Mouse (Mus musculus) midbrain, embryonic 12.5 days (tissue): ENCODE results near the gene Gpr176. TPM values are rescaled to one million over a fixed set of nuclear protein-coding genes. Genes with fewer than 3 reads are reported as not detected.
"Not testable (repeated sequence)": the region's sequence is repeated elsewhere in the genome, so short reads cannot be mapped to it uniquely, and the experiment has no call there.

Experiments
- ATAC-seq: fragments of 200-750 bp; cut with Nextera tagmentation; 2 replicates; pipeline ENCODE4 v1.8.0; 2017; ENCODE audit warnings: low read depth, moderate TSS enrichment, moderate library complexity; ENCODE audit not compliant: low FRiP score
- H3K27ac ChIP-seq: fragments of 300-500 bp; sonication (generic); replicated peaks from 2 replicates; pipeline ENCODE4 v1.5.1; 2016; ENCODE audit warnings: mild to moderate bottlenecking
- H3K27me3 ChIP-seq: fragments of 300-500 bp; sonication (generic); 2 replicates; pipeline ENCODE4 v1.6.1; 2016; ENCODE audit warnings: mild to moderate bottlenecking
- H3K36me3 ChIP-seq: fragments of 300-500 bp; sonication (generic); 2 replicates; pipeline ENCODE4 v1.6.1; 2016
- H3K4me1 ChIP-seq: fragments of 300-500 bp; sonication (generic); 2 replicates; pipeline ENCODE4 v1.6.1; 2016
- H3K4me2 ChIP-seq: fragments of 300-500 bp; sonication (generic); replicated peaks from 2 replicates; pipeline ENCODE4 v1.6.1; 2016; ENCODE audit warnings: mild to moderate bottlenecking, moderate library complexity
- H3K4me3 ChIP-seq: fragments of 300-500 bp; sonication (generic); 2 replicates; pipeline ENCODE4 v1.5.1; 2016; ENCODE audit warnings: mild to moderate bottlenecking
- H3K9ac ChIP-seq: fragments of 300-500 bp; sonication (generic); replicated peaks from 2 replicates; pipeline ENCODE4 v1.6.1; 2016; ENCODE audit warnings: mild to moderate bottlenecking, moderate library complexity
- H3K9me3 ChIP-seq: fragments of 300-500 bp; sonication (generic); 2 replicates; pipeline ENCODE4 v1.6.1; 2016; ENCODE audit warnings: mild to moderate bottlenecking
- WGBS: fragments of 180-500 bp; shearing (Covaris S2); methylation state at CpG from one replicate; pipeline ENCODE4 v1.1.7; 2016; 5-methylcytosine and 5-hydroxymethylcytosine counted together
- polyA plus RNA-seq: library from polyadenylated mRNA; unstranded; fragments of >200 nt; fragmentation: Nextera tagmentation; extraction: Ambion mirVana; gene quantifications from 2 replicates; pipeline ENCODE4 v1.2.1, GENCODE M21; 2016

Gpr176 gene
- polyA plus RNA-seq, 1 experiment from 2014 or later, result 0.89 TPM

DNA sequence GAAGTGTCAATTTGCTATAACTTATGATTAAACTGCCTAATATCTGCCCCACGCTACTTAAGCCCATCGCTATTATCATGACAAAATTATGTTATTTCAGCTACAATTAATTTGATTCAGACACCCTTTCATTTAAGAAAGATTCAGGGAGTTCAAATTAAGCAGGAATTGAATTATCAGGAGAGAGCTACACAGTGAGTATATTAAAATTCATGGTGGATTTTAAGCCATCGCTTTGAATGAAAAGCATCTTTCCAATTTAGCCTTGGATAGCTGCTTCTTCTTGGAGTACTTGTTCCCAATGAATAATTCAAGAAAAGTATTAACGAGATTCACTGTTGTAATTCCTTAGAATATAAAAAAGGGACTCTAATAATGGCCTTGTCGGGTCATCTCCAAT, 79.6 kb downstream of the Gpr176 start:
- WGBS, result 69% methylated on average over 5 of the region's 5 CpGs
- no peak overlapping the region for H3K9ac ChIP-seq
- H3K27me3 ChIP-seq, result no peaks in the 10 kb centered on the region
- H3K36me3 ChIP-seq, result no peaks in the 10 kb centered on the region
- no peaks in the 10 kb centered on the region for H3K9me3 ChIP-seq
- H3K4me1 ChIP-seq, result peaks cover 5% of the 10 kb centered on the region; the same call in 1 of the 2 replicates
- H3K4me2 ChIP-seq, result no peak overlapping the region
- ATAC-seq, result no peak
- no peak overlapping the region for H3K4me3 ChIP-seq
- no peak overlapping the region for H3K27ac ChIP-seq

DNA sequence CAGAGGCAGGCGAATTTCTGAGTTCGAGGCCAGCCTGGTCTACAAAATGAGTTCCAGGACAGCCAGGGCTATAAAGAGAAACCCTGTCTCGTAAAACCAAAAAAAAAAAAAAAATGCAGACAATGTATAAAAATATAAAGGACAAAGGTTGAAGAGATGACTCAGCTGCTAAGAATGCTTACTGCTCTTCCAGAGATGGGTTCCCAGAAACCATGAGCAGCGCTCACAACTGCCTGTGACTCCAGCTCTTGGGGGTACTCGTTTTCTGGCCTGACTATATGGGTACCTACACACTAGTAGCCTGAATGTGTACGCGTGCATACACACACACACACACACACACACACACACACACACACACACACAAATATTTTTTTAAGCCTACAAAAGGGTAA, 84.2 kb downstream of the Gpr176 start:
- not testable (repeated sequence) for H3K9me3 ChIP-seq, H3K27me3 ChIP-seq, H3K9ac ChIP-seq, ATAC-seq, H3K4me1 ChIP-seq, H3K4me3 ChIP-seq, H3K4me2 ChIP-seq, H3K36me3 ChIP-seq, H3K27ac ChIP-seq
- 91% methylated on average over 7 of the region's 7 CpGs for WGBS

DNA sequence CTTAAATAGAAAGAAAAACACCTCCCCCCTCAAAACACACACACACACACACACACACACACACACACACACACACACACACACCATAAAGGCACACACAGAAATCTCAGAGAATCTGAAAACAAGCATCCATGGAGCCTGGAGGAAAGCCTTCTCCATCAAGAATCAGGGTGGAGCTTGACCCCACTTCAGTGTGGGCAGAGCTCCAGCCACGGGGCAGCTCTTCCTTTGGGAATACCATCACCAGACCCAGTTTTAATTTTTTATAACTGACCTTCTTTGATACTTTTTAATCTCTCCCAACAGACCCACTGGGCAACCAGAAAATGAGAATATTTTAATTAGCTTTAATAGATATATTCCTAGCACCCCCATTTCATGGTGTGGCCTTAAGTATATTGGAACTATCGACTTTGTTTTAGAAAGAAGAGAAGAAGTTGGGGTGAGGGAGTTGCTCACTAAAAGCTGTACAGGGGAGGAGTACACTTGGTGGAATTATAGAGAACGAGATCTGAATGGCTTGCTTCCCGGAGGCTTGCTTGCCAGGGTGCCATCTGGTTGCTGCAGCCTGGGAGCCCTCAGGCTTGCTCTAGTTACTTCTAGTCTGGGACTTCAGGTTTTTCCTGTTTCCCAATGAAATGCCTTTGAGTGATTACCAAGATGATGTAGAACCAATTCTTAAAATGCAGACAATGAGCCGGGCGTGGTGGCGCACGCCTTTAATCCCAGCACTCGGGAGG, 84.7 kb downstream of the Gpr176 start:
- WGBS, result 88% methylated on average over 9 of the region's 9 CpGs
- H3K9me3 ChIP-seq, result no peaks in the 10 kb centered on the region
- no peak overlapping the region for H3K9ac ChIP-seq
- no peaks in the 10 kb centered on the region for H3K4me1 ChIP-seq
- no peaks in the 10 kb centered on the region for H3K27me3 ChIP-seq
- ATAC-seq, result no peak
- no peak overlapping the region for H3K4me3 ChIP-seq
- no peaks in the 10 kb centered on the region for H3K36me3 ChIP-seq
- H3K27ac ChIP-seq, result no peak overlapping the region
- H3K4me2 ChIP-seq, result no peak overlapping the region

DNA sequence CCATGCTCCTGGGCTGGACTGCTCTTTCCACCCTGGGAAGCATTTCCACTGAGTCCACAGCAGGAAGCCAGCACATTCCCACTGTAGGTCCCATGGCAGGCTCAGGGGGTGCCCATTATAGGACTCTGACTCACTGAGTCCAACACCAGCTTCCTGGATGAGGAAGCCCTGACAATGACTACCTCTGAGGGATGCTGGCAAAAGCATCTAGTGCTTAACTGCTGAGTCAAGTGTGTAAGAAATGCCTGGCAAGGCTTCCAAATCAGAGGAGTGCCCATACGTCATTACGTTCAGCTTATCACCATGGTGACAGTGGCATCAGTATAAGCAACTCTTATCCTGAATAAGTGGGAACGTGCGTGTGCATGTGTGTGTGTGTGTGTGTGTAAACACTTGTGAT, 85.5 kb downstream of the Gpr176 start:
- Histone ChIP-seq H3K9ac (no peak overlapping the region), H3K4me1 (no peaks in the 10 kb centered on the region), H3K4me2 (no peak overlapping the region), H3K36me3 (no peaks in the 10 kb centered on the region), H3K4me3 (no peak overlapping the region), H3K9me3 (no peaks in the 10 kb centered on the region), H3K27me3 (no peaks in the 10 kb centered on the region), H3K27ac (no peak overlapping the region)
- 71% methylated on average over 4 of the region's 4 CpGs for WGBS
- no peak for ATAC-seq

DNA sequence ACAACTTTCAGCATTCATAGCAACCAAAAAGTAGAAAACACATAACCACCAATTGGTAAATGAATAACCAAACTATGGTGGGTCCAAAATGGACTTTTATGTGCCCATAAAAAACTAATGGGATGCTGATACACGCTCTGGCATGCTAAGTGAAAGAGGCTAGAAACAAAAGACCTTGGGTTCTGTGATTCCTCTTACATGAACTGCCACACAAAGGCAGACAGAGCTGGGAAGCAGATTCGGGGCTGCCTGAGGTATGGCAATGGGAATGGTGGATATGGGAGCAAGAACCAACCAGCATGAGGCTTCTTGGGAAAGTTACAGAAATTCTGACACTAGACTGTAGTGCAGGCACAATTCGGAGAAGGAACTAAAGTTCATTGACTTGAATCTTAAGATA, 90.8 kb downstream of the Gpr176 start:
- Histone ChIP-seq H3K4me2 (no peak overlapping the region), H3K27me3 (no peaks in the 10 kb centered on the region), H3K9me3 (no peaks in the 10 kb centered on the region), H3K4me1 (no peaks in the 10 kb centered on the region), H3K36me3 (no peaks in the 10 kb centered on the region), H3K4me3 (no peak overlapping the region), H3K9ac (no peak overlapping the region), H3K27ac (no peak overlapping the region)
- ATAC-seq, result no peak
- WGBS, result 85% methylated on average over 3 of the region's 3 CpGs

DNA sequence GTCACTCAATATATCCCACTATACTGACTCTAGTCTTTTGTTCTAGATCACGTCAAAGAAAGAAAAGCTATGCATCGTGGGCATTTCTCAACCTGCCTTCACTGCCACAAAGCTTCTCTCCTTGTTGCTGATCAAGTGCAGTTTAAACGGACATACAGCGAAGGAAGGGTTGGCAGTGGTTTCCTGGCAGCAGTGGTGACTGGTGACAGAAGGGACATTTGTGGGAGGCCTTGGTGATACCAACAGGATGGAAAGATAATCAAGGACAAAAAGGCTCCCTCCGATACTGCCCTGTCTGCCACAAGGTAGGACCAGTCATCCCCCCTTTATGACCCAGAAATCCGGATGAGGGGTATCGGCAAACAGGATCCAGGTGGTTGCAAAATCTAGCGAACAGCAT, 95.0 kb downstream of the Gpr176 start:
- H3K27ac ChIP-seq, result no peak overlapping the region
- WGBS, result 94% methylated on average over 8 of the region's 8 CpGs
- ATAC-seq, result no peak
- H3K27me3 ChIP-seq, result no peaks in the 10 kb centered on the region
- H3K36me3 ChIP-seq, result no peaks in the 10 kb centered on the region
- no peaks in the 10 kb centered on the region for H3K4me1 ChIP-seq
- H3K4me3 ChIP-seq, result no peak overlapping the region
- no peaks in the 10 kb centered on the region for H3K9me3 ChIP-seq
- no peak overlapping the region for H3K9ac ChIP-seq
- H3K4me2 ChIP-seq, result no peak overlapping the region

DNA sequence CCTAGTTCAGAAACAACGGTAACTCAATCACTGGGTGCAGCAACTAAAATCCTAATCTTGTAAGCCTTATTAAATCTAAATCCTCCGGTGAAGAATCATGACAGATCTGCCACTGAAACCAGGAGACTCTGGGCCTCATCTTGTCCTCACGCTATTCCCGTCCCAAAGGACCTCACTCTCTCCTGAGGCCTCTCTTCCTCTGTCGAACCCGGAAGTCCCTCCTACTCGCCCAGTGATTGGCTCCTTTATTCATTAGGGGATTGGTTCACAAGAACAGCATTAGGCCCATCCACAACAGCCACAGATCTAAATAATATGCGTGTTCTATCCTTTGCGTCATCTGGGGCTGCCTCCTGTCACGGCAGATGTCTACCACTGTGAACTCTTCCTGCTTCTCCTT, 101.6 kb downstream of the Gpr176 start:
- no peaks in the 10 kb centered on the region for H3K9me3 ChIP-seq
- 89% methylated on average over 10 of the region's 10 CpGs for WGBS
- no peak for ATAC-seq
- no peaks in the 10 kb centered on the region for H3K27me3 ChIP-seq
- no peaks in the 10 kb centered on the region for H3K36me3 ChIP-seq
- no peaks in the 10 kb centered on the region for H3K4me1 ChIP-seq
- no peak overlapping the region for H3K4me2 ChIP-seq
- H3K27ac ChIP-seq, result no peak overlapping the region
- H3K4me3 ChIP-seq, result no peak overlapping the region
- no peak overlapping the region for H3K9ac ChIP-seq

DNA sequence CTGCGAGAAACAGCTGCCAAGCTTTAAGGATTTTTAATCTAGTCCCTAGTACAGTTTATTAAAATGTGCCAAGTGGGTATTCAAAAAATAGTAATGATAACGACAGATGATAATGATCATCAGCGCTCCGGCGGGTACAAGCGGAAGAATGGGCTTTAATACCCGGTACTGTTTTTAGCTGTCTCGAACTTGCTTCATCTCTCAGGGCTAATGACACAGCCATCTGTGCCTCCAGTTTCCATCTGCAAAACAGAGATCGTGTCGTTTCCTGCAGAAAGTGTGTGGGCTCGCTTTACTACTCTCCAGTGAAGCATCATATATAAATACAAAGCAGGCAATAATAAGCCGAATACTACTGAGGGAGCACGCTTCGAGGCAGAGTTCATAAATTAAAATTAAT, 103.0 kb downstream of the Gpr176 start:
- no peak overlapping the region for H3K27ac ChIP-seq

DNA sequence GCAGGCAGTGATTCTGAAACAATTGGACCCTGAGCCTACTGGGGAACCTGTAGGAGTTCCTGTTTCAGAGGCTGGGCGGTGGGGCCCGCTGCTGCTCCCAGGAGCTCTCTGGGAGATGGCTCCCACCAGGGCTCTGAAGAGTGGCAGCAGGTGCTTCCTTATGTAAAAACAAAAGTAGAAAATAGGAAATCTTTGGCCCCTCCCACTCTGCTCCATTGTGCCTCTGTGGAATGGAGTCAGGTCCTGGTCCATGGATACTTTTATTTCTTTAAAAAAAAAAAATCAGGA, 109.4 kb downstream of the Gpr176 start:
- Histone ChIP-seq H3K4me1 (no peaks in the 10 kb centered on the region), H3K27ac (no peak overlapping the region), H3K27me3 (no peaks in the 10 kb centered on the region), H3K36me3 (no peaks in the 10 kb centered on the region), H3K9ac (no peak overlapping the region), H3K4me3 (no peak overlapping the region), H3K4me2 (no peak overlapping the region), H3K9me3 (no peaks in the 10 kb centered on the region)
- WGBS, result 55% methylated on average over 2 of the region's 2 CpGs
- ATAC-seq, result no peak

More for the DNA sequence above, 103.0 kb downstream of the Gpr176 start:
- WGBS, result 90% methylated on average over 14 of the region's 14 CpGs
- Histone ChIP-seq H3K27me3 (no peaks in the 10 kb centered on the region), H3K4me1 (no peaks in the 10 kb centered on the region), H3K36me3 (no peaks in the 10 kb centered on the region), H3K4me3 (no peak overlapping the region), H3K9me3 (no peaks in the 10 kb centered on the region), H3K9ac (no peak overlapping the region), H3K4me2 (no peak overlapping the region)
- ATAC-seq, result no peak

DNA sequence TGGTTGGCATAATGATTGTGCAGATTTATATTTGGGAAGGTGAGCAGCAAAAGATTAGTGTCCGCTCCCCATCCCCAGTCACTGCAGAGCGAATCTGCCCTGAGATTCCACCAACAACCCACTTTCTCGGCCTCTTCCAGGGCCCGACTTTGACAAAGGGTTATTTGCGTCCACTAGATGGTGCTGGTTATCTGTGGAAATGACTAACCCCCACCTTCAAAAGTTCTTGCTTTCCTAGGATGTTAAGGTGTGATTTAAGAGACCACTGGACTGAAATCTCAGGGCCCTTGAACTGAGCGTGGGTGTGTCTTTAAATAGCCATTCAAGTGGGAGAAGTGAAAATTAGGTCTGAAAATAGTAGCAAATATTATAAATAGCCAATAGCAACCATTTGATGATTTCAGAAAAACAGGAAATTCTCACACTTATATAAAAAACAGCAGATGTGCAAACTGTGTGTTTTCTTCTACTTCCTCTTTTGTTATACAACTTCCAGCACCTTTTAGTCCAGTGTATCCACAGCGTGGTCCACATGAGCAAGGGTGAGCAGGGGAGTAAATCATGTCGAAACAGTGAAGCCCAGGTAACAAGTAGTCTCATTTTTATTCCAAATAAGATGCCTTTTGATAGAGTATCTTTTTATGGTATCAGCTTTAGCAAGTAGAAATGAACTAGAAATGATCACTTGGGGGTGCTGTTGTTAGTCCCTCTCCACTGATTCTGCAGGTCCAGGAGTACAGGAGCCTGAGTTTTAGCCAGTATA, 109.9 kb downstream of the Gpr176 start:
- no peak for ATAC-seq
- no peaks in the 10 kb centered on the region for H3K4me1 ChIP-seq
- H3K27ac ChIP-seq, result no peak overlapping the region
- H3K4me2 ChIP-seq, result no peak overlapping the region
- H3K27me3 ChIP-seq, result no peaks in the 10 kb centered on the region
- no peaks in the 10 kb centered on the region for H3K36me3 ChIP-seq
- WGBS, result 22% methylated on average over 8 of the region's 8 CpGs
- no peak overlapping the region for H3K4me3 ChIP-seq
- no peaks in the 10 kb centered on the region for H3K9me3 ChIP-seq
- no peak overlapping the region for H3K9ac ChIP-seq

DNA sequence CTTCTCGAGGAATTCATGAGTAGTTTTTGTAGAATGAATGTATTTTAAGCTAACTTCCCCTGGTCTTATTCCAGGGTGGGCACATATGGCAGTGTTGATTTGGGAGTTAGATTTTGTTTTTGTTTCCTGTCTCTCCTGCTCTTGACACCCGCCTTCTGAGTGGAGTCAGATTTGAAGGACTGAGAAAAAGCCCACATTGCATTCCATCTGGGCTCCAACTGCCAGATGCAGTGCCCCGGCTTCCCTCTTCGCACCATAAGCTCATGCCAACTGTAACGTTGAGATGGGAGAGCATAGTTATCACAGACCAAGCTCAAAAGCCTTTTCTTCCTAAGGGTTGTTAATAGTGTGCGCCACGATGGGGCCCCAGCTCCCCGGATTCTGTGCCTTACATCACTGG, 110.5 kb downstream of the Gpr176 start:
- 60% methylated on average over 8 of the region's 8 CpGs for WGBS
- no peak for ATAC-seq
- Histone ChIP-seq H3K4me3 (no peak overlapping the region), H3K4me2 (no peak overlapping the region), H3K4me1 (no peaks in the 10 kb centered on the region), H3K9me3 (no peaks in the 10 kb centered on the region), H3K27ac (no peak overlapping the region), H3K9ac (no peak overlapping the region), H3K27me3 (no peaks in the 10 kb centered on the region), H3K36me3 (no peaks in the 10 kb centered on the region)

DNA sequence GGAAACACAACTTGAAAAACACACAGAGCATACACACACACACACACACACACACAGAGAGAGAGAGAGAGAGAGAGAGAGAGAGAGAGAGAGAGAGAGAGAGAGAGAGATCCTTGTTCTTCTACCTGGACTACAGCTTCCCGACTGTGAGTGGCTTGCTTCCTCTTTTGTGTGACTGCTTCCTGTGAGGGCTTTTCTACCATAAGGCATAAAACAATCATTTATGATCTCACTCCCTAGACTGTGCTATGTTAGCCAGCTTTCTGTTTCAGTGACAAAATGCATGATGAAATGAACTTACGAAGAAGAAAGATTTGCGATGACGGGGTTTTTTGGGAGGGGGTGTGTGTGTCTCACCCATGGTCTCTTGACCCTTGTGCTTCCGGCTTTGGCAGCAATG, 113.5 kb downstream of the Gpr176 start:
- Histone ChIP-seq H3K4me1 (peaks cover 5% of the 10 kb centered on the region; the same call in 1 of the 2 replicates), H3K36me3 (no peaks in the 10 kb centered on the region), H3K9ac (no peak overlapping the region), H3K4me3 (no peak overlapping the region), H3K9me3 (no peaks in the 10 kb centered on the region), H3K27ac (no peak overlapping the region), H3K27me3 (no peaks in the 10 kb centered on the region), H3K4me2 (no peak overlapping the region)
- WGBS, result 91% methylated on average over 5 of the region's 5 CpGs
- ATAC-seq, result no peak
